20 mouse cellular contexts compared by ENCODE assay signal in the genomic region with DNA sequence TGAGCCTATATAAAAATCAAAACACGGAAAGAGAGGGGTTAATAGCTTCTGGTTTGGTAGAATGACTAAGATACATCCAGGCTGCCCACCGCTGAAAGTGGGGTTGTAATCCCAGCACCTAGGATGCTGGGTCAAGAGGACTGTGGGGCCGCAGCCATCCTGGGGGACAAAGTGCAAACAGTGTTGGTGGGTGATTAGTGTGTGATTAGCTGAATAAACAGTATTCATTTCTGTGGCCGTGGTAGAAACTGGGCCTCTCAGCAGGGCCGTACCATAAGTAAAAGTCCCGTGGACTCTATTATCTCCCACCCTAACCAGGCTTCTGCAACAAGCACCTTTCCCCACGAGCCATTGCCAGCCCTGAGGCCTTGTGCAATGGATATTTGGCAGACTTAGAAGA. TPM values are rescaled to one million over a fixed set of nuclear protein-coding genes. Genes with fewer than 3 reads are reported as not detected.
DNase-seq lines count a peak whose midpoint lies in the region; ATAC-seq and TF ChIP-seq lines count a peak whose summit lies in the region.
"Had no signal": no experiment of that assay in that cellular context is flagged by ENCODE, and none has a peak within 500 bp of the region (broad histone marks: within the 10 kb centered on the region; RNA-seq: fewer than 3 reads in every experiment).

No protein-coding gene starts in this region.

- no peaks in the 10 kb centered on the region for H3K27me3 ChIP-seq in intestine, embryonic 15.5 days (replicated peaks)
- H3K27me3 ChIP-seq in intestine, postnatal 0 days (replicated peaks; ENCODE audit: control insufficient read depth, insufficient read depth, low read length) = no peaks in the 10 kb centered on the region
- H3K27me3 ChIP-seq: embryonic facial prominence, embryonic 12.5 days; forebrain, embryonic 13.5 days; forebrain, embryonic 15.5 days had no signal

- peak; percentile 72 for ATAC-seq in intestine, embryonic 15.5 days
- peak; percentile 82 for ATAC-seq in intestine, postnatal 0 days
- ATAC-seq: forebrain, embryonic 13.5 days; forebrain, embryonic 15.5 days; forebrain, postnatal 0 days had no signal

- H3K9ac ChIP-seq in intestine, embryonic 15.5 days = no peak overlapping the region
- H3K9ac ChIP-seq in intestine, postnatal 0 days (ENCODE audit: low read depth, low read length) = no peak overlapping the region
- H3K9ac ChIP-seq: embryonic facial prominence, embryonic 12.5 days; forebrain, embryonic 13.5 days; forebrain, embryonic 15.5 days; forebrain, postnatal 0 days had no signal

- H3K4me3 ChIP-seq in intestine, embryonic 15.5 days (replicated peaks) = no peak overlapping the region
- no peak overlapping the region for H3K4me3 ChIP-seq in intestine, postnatal 0 days (ENCODE audit: low read depth, low read length)
- H3K4me3 ChIP-seq: embryonic facial prominence, embryonic 10.5 days; embryonic facial prominence, embryonic 12.5 days; forebrain, embryonic 13.5 days; forebrain, embryonic 15.5 days had no signal

- no peaks in the 10 kb centered on the region; the same call in 1 of the 2 replicates for H3K4me1 ChIP-seq in intestine, embryonic 15.5 days (replicated peaks)
- H3K4me1 ChIP-seq in intestine, postnatal 0 days (replicated peaks; ENCODE audit: control insufficient read depth, insufficient read depth, low read length) = 0 out of 2 replicates have a peak, but pooled peaks cover 4% of the 10 kb centered on the region
- H3K4me1 ChIP-seq: forebrain, embryonic 13.5 days; forebrain, embryonic 15.5 days had no signal

- WGBS in intestine, embryonic 15.5 days = 56% methylated on average over 7 of the region's 7 CpGs
- 37% methylated on average over 7 of the region's 7 CpGs for WGBS in intestine, postnatal 0 days

- DNase-seq in adipocyte (ENCODE audit: low spot score) = peak; percentile 8
- DNase-seq in gastrocnemius, postnatal 25 days = no peak
- DNase-seq in embryo, embryonic 11 days = no peak
- no peak for DNase-seq in right cerebral cortex, postnatal 25 days
- DNase-seq: adrenal gland, adult 8-10 months; adrenal gland, postnatal 14 days; adrenal gland, postnatal 36 days; cerebellum, adult 11-12 months; cerebellum, adult 2 months; cerebellum, adult 9-10 months; cerebellum, postnatal 10 days; cerebellum, postnatal 25 days; forebrain, postnatal 0 days had no signal

- H3K4me2 ChIP-seq in intestine, embryonic 15.5 days (replicated peaks) = no peak overlapping the region
- H3K4me2 ChIP-seq in intestine, postnatal 0 days (replicated peaks; ENCODE audit: low read depth) = no peak overlapping the region
- H3K4me2 ChIP-seq: embryonic facial prominence, embryonic 12.5 days; forebrain, embryonic 13.5 days; forebrain, embryonic 15.5 days had no signal

- H3K27ac ChIP-seq in intestine, embryonic 15.5 days = no peak overlapping the region
- H3K27ac ChIP-seq in intestine, postnatal 0 days (ENCODE audit: low read depth, low read length) = no peak overlapping the region
- H3K27ac ChIP-seq: embryonic facial prominence, embryonic 10.5 days; embryonic facial prominence, embryonic 12.5 days; forebrain, embryonic 13.5 days; forebrain, embryonic 15.5 days had no signal

- H3K36me3 ChIP-seq in intestine, embryonic 15.5 days = peaks cover 22% of the 10 kb centered on the region; the same call in 1 of the 2 replicates
- peaks cover 34% of the 10 kb centered on the region for H3K36me3 ChIP-seq in intestine, postnatal 0 days (ENCODE audit: control insufficient read depth, insufficient read depth)

- no peak for TF ChIP-seq CTCF in intestine, postnatal 0 days (IDR thresholded peaks at IDR 0.05; ENCODE audit: low read depth)

- H3K9me3 ChIP-seq in intestine, embryonic 15.5 days = no peaks in the 10 kb centered on the region
- H3K9me3 ChIP-seq in intestine, postnatal 0 days (ENCODE audit: control insufficient read depth) = no peaks in the 10 kb centered on the region
- H3K9me3 ChIP-seq: embryonic facial prominence, embryonic 10.5 days; embryonic facial prominence, embryonic 12.5 days; forebrain, embryonic 13.5 days; forebrain, embryonic 15.5 days had no signal

RNA-seq across cellular contexts. Expression of gene Syt2, which starts 12.2 kb away (rescaled TPM):
- 0.87 and 2.0 TPM in 2 replicates for polyA plus RNA-seq in intestine, embryonic 15.5 days (2015; fragmentation: Nextera tagmentation; extraction: Ambion mirVana)
- 0.48 and 0.84 TPM in 2 replicates for polyA plus RNA-seq in intestine, postnatal 0 days (2015; fragmentation: Nextera tagmentation; extraction: Ambion mirVana)
- total RNA-seq in gastrocnemius, postnatal 25 days (2021) = under 1 TPM in 1 of 2 experiments, not detected in 1; 0.05 TPM
- total RNA-seq: MEL had no signal
